Mouse (Mus musculus) heart, postnatal 10 days (tissue): ENCODE results near the gene 3830403N18Rik. TPM values are rescaled to one million over a fixed set of nuclear protein-coding genes. Genes with fewer than 3 reads are reported as not detected.
"Not testable (repeated sequence)": the region's sequence is repeated elsewhere in the genome, so short reads cannot be mapped to it uniquely, and the experiment has no call there.

ENCODE experiments used
- DNase-seq, 2 experiments: peaks; one replicate each; pipeline ENCODE4 v3.0.0; 2021
- intact Hi-C: fragments of 180-260 bp; cut with DNase I; formaldehyde crosslinking; loops from one replicate; pipeline ENCODE4 v1.15.1; 2025
- total RNA-seq, 2 experiments: library from RNA; stranded (reverse); gene quantifications; 2 replicates each; pipeline ENCODE4 v1.2.3; 2021

3830403N18Rik gene
- total RNA-seq, result 1 to 10 TPM in 1 of 2 experiments, under 1 TPM in 1; 0.53 to 1.1 TPM

DNA sequence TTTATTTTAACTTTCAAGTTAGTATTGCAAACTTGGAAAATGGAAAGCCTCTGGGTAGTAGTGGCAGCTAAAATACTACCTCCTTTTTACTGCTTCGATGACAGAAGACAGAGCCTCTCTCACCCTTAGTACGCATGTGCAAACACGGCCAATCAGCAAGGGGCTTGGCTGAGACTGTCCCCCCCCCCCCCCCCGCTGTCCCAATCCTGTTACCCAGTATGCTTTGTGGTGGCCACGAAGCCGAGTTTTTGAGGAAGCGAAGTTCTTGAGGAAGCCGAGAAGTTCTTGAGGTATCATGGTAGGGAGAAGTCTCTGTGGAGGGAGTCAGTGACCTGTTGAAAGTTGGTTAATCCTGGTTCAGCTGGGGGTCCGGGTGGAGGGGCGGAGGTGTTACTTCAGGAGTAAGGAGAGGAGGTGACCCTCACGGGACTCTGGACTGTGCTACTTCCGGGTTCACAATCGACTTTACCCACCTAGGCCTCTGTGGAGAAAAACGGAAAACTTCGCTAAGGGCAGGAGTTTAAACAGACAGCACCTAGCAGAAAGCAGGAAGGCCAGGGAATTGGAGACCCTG is at the start of gene 3830403N18Rik:
TSS of gene 3830403N18Rik (plus strand) at position 237 of the 574 bp plus-strand sequence.
- intact Hi-C loops, DNase-seq: not testable (repeated sequence)

GRCm38 (mm10) chrX:56151396-56151795 is 15.0 kb downstream of the 3830403N18Rik start:
- intact Hi-C loops, result no loop called here
- no peak for DNase-seq

DNA sequence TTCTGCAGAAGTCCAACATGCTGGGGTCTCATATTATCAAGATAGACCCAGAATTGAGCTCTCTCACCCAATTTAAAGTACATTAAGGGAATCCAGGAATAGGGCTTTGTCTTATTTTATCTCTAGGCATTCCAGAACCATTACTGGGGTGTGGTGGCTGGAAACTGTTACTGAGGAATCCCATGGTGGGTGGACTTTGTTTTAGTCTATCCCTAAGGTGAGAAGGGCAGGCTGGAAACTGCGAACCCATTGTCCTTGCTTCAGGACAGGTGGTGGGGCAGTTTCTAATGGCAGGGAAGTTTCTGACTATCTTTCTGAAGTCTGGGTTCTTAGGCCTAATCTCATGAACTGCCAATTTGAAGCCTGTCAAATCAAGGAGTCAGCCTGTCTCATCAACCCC is 50.1 kb downstream of the 3830403N18Rik start:
- intact Hi-C loops, DNase-seq: not testable (repeated sequence)

Other genes starting within 250 kb of the 3830403N18Rik start
- not detected for gene Gm773, start 76.3 kb downstream of the 3830403N18Rik start, total RNA-seq
- gene Zfp449, start 209.8 kb downstream of the 3830403N18Rik start, total RNA-seq, result 1 to 10 TPM; 5.5 to 6.5 TPM
- gene Smim10l2a, start 238.0 kb downstream of the 3830403N18Rik start, total RNA-seq, result under 1 TPM; 0.42 to 0.45 TPM